Mouse (Mus musculus): ENCODE measurements at regions not wholly inside any gene's neighbourhood (a gene's known extent, or its start where the extent isn't known, plus 50 kb on each side); places are given as distances from the start of the nearest gene placed in this dataset.

- Histone ChIP-seq H3K36me3 (ENCODE audit: control insufficient read depth, insufficient read depth, low read length) (no peaks in the 10 kb centered on the region), H3K27me3 (ENCODE audit: control insufficient read depth, insufficient read depth, low read length) (no peaks in the 10 kb centered on the region), H3K27ac (no peak overlapping the region), H3K4me3 (no peak overlapping the region), H3K79me2 (replicated peaks; ENCODE audit: control insufficient read depth, insufficient read depth, low read length) (no peaks in the 10 kb centered on the region), H3K9ac (ENCODE audit: low read depth, low read length) (no peak overlapping the region), H3K4me1 (ENCODE audit: control insufficient read depth, insufficient read depth, low read length) (no peaks in the 10 kb centered on the region)
- TF ChIP-seq EP300 (IDR thresholded peaks at IDR 0.05; ENCODE audit: insufficient read depth, low read depth, low read length) (no peak), CTCF (IDR thresholded peaks at IDR 0.05) (no peak), POLR2A (IDR thresholded peaks at IDR 0.05; ENCODE audit: insufficient read depth, low read depth, low read length) (no peak)
- intact Hi-C loops (cut with DNase I), result no loop called here
- DNase-seq, result no peak
- WGBS, result 55% methylated on average over 5 of the region's 5 CpGs
Measured at GRCm38 (mm10) chr12:39587204-39587909, 450.5 kb downstream of the Arl4a start.

- intact Hi-C loops (cut with DNase I), result no loop called here
- H3K4me3 ChIP-seq, result no peak overlapping the region
- TF ChIP-seq CTCF (IDR thresholded peaks at IDR 0.05) (no peak), EP300 (IDR thresholded peaks at IDR 0.05; ENCODE audit: insufficient read depth, low read depth, low read length) (no peak), POLR2A (IDR thresholded peaks at IDR 0.05; ENCODE audit: insufficient read depth, low read depth, low read length) (no peak)
- H3K79me2 ChIP-seq (replicated peaks; ENCODE audit: control insufficient read depth, insufficient read depth, low read length), result no peaks in the 10 kb centered on the region
- no peaks in the 10 kb centered on the region for H3K36me3 ChIP-seq (ENCODE audit: control insufficient read depth, insufficient read depth, low read length)
- H3K27me3 ChIP-seq (ENCODE audit: control insufficient read depth, insufficient read depth, low read length), result no peaks in the 10 kb centered on the region
- no peak for DNase-seq
- H3K9ac ChIP-seq (ENCODE audit: low read depth, low read length), result no peak overlapping the region
- no peaks in the 10 kb centered on the region for H3K4me1 ChIP-seq (ENCODE audit: control insufficient read depth, insufficient read depth, low read length)
- no peak overlapping the region for H3K27ac ChIP-seq
- 74% methylated on average over 4 of the region's 4 CpGs for WGBS
Measured at GRCm38 (mm10) chr12:39586163-39586562, 451.7 kb downstream of the Arl4a start.

GRCm38 (mm10) chr12:39577610-39578009, 460.2 kb downstream of the Arl4a start:
- no peak for DNase-seq
- no peak overlapping the region for H3K27ac ChIP-seq
- H3K27me3 ChIP-seq (ENCODE audit: control insufficient read depth, insufficient read depth, low read length), result no peaks in the 10 kb centered on the region
- no peaks in the 10 kb centered on the region for H3K4me1 ChIP-seq (ENCODE audit: control insufficient read depth, insufficient read depth, low read length)
- H3K4me3 ChIP-seq, result no peak overlapping the region
- intact Hi-C loops (cut with DNase I), result no loop called here
- TF ChIP-seq CTCF (IDR thresholded peaks at IDR 0.05), result no peak
- no peak for TF ChIP-seq POLR2A (IDR thresholded peaks at IDR 0.05; ENCODE audit: insufficient read depth, low read depth, low read length)
- TF ChIP-seq EP300 (IDR thresholded peaks at IDR 0.05; ENCODE audit: insufficient read depth, low read depth, low read length), result no peak
- H3K9ac ChIP-seq (ENCODE audit: low read depth, low read length), result no peak overlapping the region
- no peaks in the 10 kb centered on the region for H3K36me3 ChIP-seq (ENCODE audit: control insufficient read depth, insufficient read depth, low read length)
- 78% methylated on average over 1 of the region's 1 CpGs for WGBS
- H3K79me2 ChIP-seq (replicated peaks; ENCODE audit: control insufficient read depth, insufficient read depth, low read length), result no peaks in the 10 kb centered on the region

GRCm38 (mm10) chr12:39572802-39573201, 465.0 kb downstream of the Arl4a start:
- no peak overlapping the region for H3K9ac ChIP-seq (ENCODE audit: low read depth, low read length)
- TF ChIP-seq EP300 (IDR thresholded peaks at IDR 0.05; ENCODE audit: insufficient read depth, low read depth, low read length) (no peak), POLR2A (IDR thresholded peaks at IDR 0.05; ENCODE audit: insufficient read depth, low read depth, low read length) (no peak), CTCF (IDR thresholded peaks at IDR 0.05) (no peak)
- H3K79me2 ChIP-seq (replicated peaks; ENCODE audit: control insufficient read depth, insufficient read depth, low read length), result no peaks in the 10 kb centered on the region
- H3K36me3 ChIP-seq (ENCODE audit: control insufficient read depth, insufficient read depth, low read length), result no peaks in the 10 kb centered on the region
- H3K4me1 ChIP-seq (ENCODE audit: control insufficient read depth, insufficient read depth, low read length), result no peaks in the 10 kb centered on the region
- no peaks in the 10 kb centered on the region for H3K27me3 ChIP-seq (ENCODE audit: control insufficient read depth, insufficient read depth, low read length)
- H3K27ac ChIP-seq, result no peak overlapping the region
- no peak overlapping the region for H3K4me3 ChIP-seq
- intact Hi-C loops (cut with DNase I), result no loop called here
- WGBS, result 74% methylated on average over 1 of the region's 1 CpGs
- DNase-seq, result no peak

- H3K4me1 ChIP-seq (ENCODE audit: control insufficient read depth, insufficient read depth, low read length), result no peaks in the 10 kb centered on the region
- H3K79me2 ChIP-seq (replicated peaks; ENCODE audit: control insufficient read depth, insufficient read depth, low read length), result no peaks in the 10 kb centered on the region
- WGBS, result 81% methylated on average over 1 of the region's 1 CpGs
- no peaks in the 10 kb centered on the region for H3K27me3 ChIP-seq (ENCODE audit: control insufficient read depth, insufficient read depth, low read length)
- no peak overlapping the region for H3K9ac ChIP-seq (ENCODE audit: low read depth, low read length)
- TF ChIP-seq EP300 (IDR thresholded peaks at IDR 0.05; ENCODE audit: insufficient read depth, low read depth, low read length), result no peak
- H3K4me3 ChIP-seq, result no peak overlapping the region
- no peak overlapping the region for H3K27ac ChIP-seq
- no peaks in the 10 kb centered on the region for H3K36me3 ChIP-seq (ENCODE audit: control insufficient read depth, insufficient read depth, low read length)
- no peak for DNase-seq
- intact Hi-C loops (cut with DNase I), result no loop called here
Measured at GRCm38 (mm10) chr12:39572147-39572546, 465.7 kb downstream of the Arl4a start.

DNA sequence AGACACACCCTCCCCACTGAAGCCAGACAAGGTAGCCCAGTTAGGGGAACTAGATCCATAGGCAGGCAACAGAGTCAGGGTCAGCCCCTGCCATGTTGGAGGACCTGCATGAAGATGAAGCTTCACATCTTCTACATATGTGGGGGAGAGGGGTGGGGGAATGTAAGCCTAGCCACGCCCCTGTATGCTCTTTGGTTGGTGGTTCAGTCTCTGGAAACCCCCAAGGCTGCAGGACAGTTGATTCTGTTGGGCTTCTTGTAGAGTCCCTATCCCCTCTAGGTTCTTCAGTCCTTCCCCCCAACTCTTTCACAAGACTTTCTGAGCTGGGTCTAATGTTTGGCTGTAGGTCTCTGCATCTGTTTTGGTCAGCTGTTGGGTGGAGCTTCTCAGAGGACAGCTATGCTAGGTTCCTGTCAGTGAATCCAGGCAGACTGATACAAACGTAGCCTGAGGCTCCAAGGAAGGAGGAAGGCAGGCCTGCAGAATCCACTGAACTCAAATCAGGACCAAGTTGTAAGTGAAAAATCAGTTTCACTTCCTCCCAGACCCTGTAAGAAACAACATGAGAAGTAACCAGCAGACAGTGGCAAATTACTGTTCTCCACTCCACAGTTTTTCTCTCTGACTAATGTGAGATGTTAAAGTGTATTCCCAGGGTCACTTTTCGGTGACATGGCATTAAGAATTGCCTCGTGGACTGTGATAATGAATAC, 476.9 kb downstream of the Arl4a start:
- no peak for TF ChIP-seq POLR2A (IDR thresholded peaks at IDR 0.05; ENCODE audit: insufficient read depth, low read depth, low read length)
- no peak for TF ChIP-seq CTCF (IDR thresholded peaks at IDR 0.05)
- no peak for TF ChIP-seq EP300 (IDR thresholded peaks at IDR 0.05; ENCODE audit: insufficient read depth, low read depth, low read length)
- no peak overlapping the region for H3K4me3 ChIP-seq
- no peak for DNase-seq
- no peaks in the 10 kb centered on the region for H3K27me3 ChIP-seq (ENCODE audit: control insufficient read depth, insufficient read depth, low read length)
- no peaks in the 10 kb centered on the region for H3K4me1 ChIP-seq (ENCODE audit: control insufficient read depth, insufficient read depth, low read length)
- H3K9ac ChIP-seq (ENCODE audit: low read depth, low read length), result no peak overlapping the region
- 54% methylated on average over 4 of the region's 4 CpGs for WGBS
- H3K79me2 ChIP-seq (replicated peaks; ENCODE audit: control insufficient read depth, insufficient read depth, low read length), result no peaks in the 10 kb centered on the region
- intact Hi-C loops (cut with DNase I), result no loop called here
- H3K36me3 ChIP-seq (ENCODE audit: control insufficient read depth, insufficient read depth, low read length), result no peaks in the 10 kb centered on the region
- no peak overlapping the region for H3K27ac ChIP-seq
